Mouse (Mus musculus) cortical plate, adult 2 months (tissue): Measurements from ENCODE around the gene Snai3. TPM values are rescaled to one million over a fixed set of nuclear protein-coding genes. Genes with fewer than 3 reads are reported as not detected.

Source experiments
- H3K27ac ChIP-seq: fragments of 200-500 bp; 2 replicates; pipeline ENCODE4 v1.5.1; 2012; ENCODE audit warnings: low read length, control low read depth, inconsistent platforms; ENCODE audit not compliant: insufficient read depth
- H3K4me1 ChIP-seq: fragments of 200-500 bp; 2 replicates; pipeline ENCODE4 v1.6.1; 2011; ENCODE audit warnings: low read length; ENCODE audit not compliant: control insufficient read depth, insufficient read depth
- H3K4me3 ChIP-seq: fragments of 200-500 bp; 2 replicates; pipeline ENCODE4 v1.5.1; 2011; ENCODE audit warnings: mild to moderate bottlenecking, low read length, control low read depth; ENCODE audit not compliant: insufficient read depth
- CTCF ChIP-seq: fragments of 200-500 bp; IDR thresholded peaks from 2 replicates; pipeline ENCODE4 v1.5.1; 2011; ENCODE audit warnings: mild to moderate bottlenecking, control low read depth, low read length; ENCODE audit not compliant: insufficient read depth; ENCODE audit errors: extremely low read depth
- POLR2A ChIP-seq: fragments of 200-500 bp; IDR thresholded peaks from 2 replicates; pipeline ENCODE4 v1.6.1; 2011; ENCODE audit warnings: mild to moderate bottlenecking, low read length, control low read depth; ENCODE audit not compliant: insufficient read depth; ENCODE audit errors: extremely low read depth
- polyA plus RNA-seq: library from polyadenylated mRNA; depleted of rRNA; stranded (reverse); fragments of >200 nt; gene quantifications from 2 replicates; pipeline ENCODE4 v1.2.3, GENCODE M21; 2012

Gene Snai3
- polyA plus RNA-seq, 1 experiment = 1.2 TPM

- peak overlapping the region; percentile 46 for H3K27ac ChIP-seq
- no peak overlapping the region for H3K4me3 ChIP-seq
- TF ChIP-seq CTCF = no peak
- TF ChIP-seq POLR2A = no peak
- H3K4me1 ChIP-seq = peaks cover 9% of the 10 kb centered on the region
Measured at GRCm38 (mm10) chr8:122461473-122462148, 1.1 kb upstream of the Snai3 start.

- H3K4me1 ChIP-seq = peaks cover 9% of the 10 kb centered on the region
- no peak overlapping the region for H3K4me3 ChIP-seq
- TF ChIP-seq CTCF (no peak), POLR2A (no peak)
- H3K27ac ChIP-seq = no peak overlapping the region
Measured at GRCm38 (mm10) chr8:122459990-122460389, 543 bp downstream of the Snai3 start.

GRCm38 (mm10) chr8:122459218-122459900, 1.2 kb downstream of the Snai3 start:
- 0 out of 2 replicates have a peak, but pooled peaks have one; percentile 11 for TF ChIP-seq CTCF
- TF ChIP-seq POLR2A = no peak
- H3K4me3 ChIP-seq = no peak overlapping the region
- H3K4me1 ChIP-seq = peaks cover 9% of the 10 kb centered on the region
- H3K27ac ChIP-seq = no peak overlapping the region

GRCm38 (mm10) chr8:122457171-122457570, 3.4 kb downstream of the Snai3 start:
- Histone ChIP-seq H3K4me1 (peaks cover 9% of the 10 kb centered on the region), H3K27ac (no peak overlapping the region), H3K4me3 (no peak overlapping the region)
- TF ChIP-seq POLR2A = no peak
- no peak for TF ChIP-seq CTCF

GRCm38 (mm10) chr8:122454409-122454808, 6.1 kb downstream of the Snai3 start:
- H3K4me1 ChIP-seq = peaks cover 2% of the 10 kb centered on the region
- TF ChIP-seq CTCF = no peak
- no peak for TF ChIP-seq POLR2A
- no peak overlapping the region for H3K27ac ChIP-seq
- H3K4me3 ChIP-seq = no peak overlapping the region

- Histone ChIP-seq H3K4me3 (no peak overlapping the region), H3K4me1 (peaks cover 2% of the 10 kb centered on the region), H3K27ac (no peak overlapping the region)
- TF ChIP-seq CTCF = no peak
- TF ChIP-seq POLR2A = no peak
Measured at GRCm38 (mm10) chr8:122452154-122452553, 8.4 kb downstream of the Snai3 start.

- Histone ChIP-seq H3K27ac (no peak overlapping the region), H3K4me1 (peaks cover 2% of the 10 kb centered on the region), H3K4me3 (no peak overlapping the region)
- no peak for TF ChIP-seq POLR2A
- no peak for TF ChIP-seq CTCF
Measured at GRCm38 (mm10) chr8:122451161-122451703, 9.3 kb downstream of the Snai3 start.

- H3K27ac ChIP-seq = no peak overlapping the region
- no peaks in the 10 kb centered on the region for H3K4me1 ChIP-seq
- no peak overlapping the region for H3K4me3 ChIP-seq
- no peak for TF ChIP-seq POLR2A
Measured at GRCm38 (mm10) chr8:122445203-122445602, 15.3 kb downstream of the Snai3 start.

GRCm38 (mm10) chr8:122444058-122444748, 16.3 kb downstream of the Snai3 start:
- TF ChIP-seq POLR2A (peak; percentile 56), CTCF (no peak)
- H3K4me3 ChIP-seq = peak overlapping the region; percentile 71
- H3K4me1 ChIP-seq = no peaks in the 10 kb centered on the region
- H3K27ac ChIP-seq = peak overlapping the region; percentile 79
